Mouse (Mus musculus) bone marrow, adult 2 months (tissue): ENCODE results near the gene Bmp2k.

Source experiments
- CTCF ChIP-seq: fragments of 200-500 bp; IDR thresholded peaks from 2 replicates; pipeline ENCODE4 v1.5.1; 2011; ENCODE audit warnings: low read length, control low read depth; ENCODE audit not compliant: control insufficient read depth, insufficient read depth
- POLR2A ChIP-seq: fragments of 200-500 bp; IDR thresholded peaks from 2 replicates; pipeline ENCODE4 v1.6.1; 2011; ENCODE audit warnings: low read depth, mild to moderate bottlenecking, control low read depth, low read length, borderline replicate concordance; ENCODE audit not compliant: control insufficient read depth

DNA sequence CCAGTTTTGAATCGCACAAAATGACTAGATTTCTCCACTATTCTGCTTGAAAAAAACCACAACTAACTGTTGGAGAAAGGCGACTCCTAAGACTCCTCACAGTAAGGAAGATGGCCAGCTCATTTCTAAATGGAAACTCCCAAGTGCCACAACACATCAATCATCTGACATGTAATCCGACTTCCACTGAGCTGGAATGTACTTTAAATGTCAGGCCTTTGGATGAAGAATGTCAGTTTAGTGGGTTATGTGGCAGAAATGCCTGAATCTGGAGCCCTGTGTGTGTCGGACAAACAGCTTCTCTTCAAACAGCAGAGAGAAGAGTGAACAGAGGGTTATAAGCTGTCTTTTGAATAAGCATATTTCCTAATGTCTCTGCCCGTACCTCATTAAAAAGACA is 1.7 kb upstream of the Bmp2k start:
- TF ChIP-seq CTCF (no peak), POLR2A (no peak)
